Mouse (Mus musculus): ENCODE data around the gene Picalm. TPM values are rescaled to one million over a fixed set of nuclear protein-coding genes. Genes with fewer than 3 reads are reported as not detected.

Gene Picalm
- 120 and 127 TPM in 2 replicates for total RNA-seq (2014; rRNA removed)
- polyA plus RNA-seq (2012; rRNA removed) = 24.6 and 29.7 TPM in 2 replicates

GRCm38 (mm10) chr7:90129732-90130392 lies at the start of gene Picalm:
Picalm (plus strand) TSS chr7:90130213.
- peak within 1 kb of the TSS; percentile 94 for H3K4me3 ChIP-seq (ENCODE audit: insufficient read depth, low read depth, low read length)
- peaks cover 15% of the 10 kb centered on the region; the same call in 1 of the 2 replicates for H3K4me1 ChIP-seq (ENCODE audit: control insufficient read depth, insufficient read depth, low read length)
- H3K27ac ChIP-seq (replicated peaks; ENCODE audit: insufficient read depth, low read depth, low read length) = peak within 1 kb of the TSS; percentile 99
- H3K36me3 ChIP-seq (ENCODE audit: control insufficient read depth, insufficient read depth, low read length) = no peaks in the 10 kb centered on the region
- peak within 1 kb of the TSS; percentile 93 for H3K9ac ChIP-seq (ENCODE audit: low read depth, low read length)
- peak; percentile 78 for DNase-seq (ENCODE audit: extremely low read depth, low read depth, low spot score)
- TF ChIP-seq POLR2A (IDR thresholded peaks at IDR 0.05; ENCODE audit: extremely low read depth, insufficient read depth, low read length) (peak; percentile 81), CTCF (IDR thresholded peaks at IDR 0.05; ENCODE audit: low read depth, low read length) (no peak)
- peaks cover 16% of the 10 kb centered on the region; the same call in 1 of the 2 replicates for H3K79me2 ChIP-seq (ENCODE audit: control insufficient read depth, insufficient read depth, low read length)
- WGBS = under 1% methylated on average over 41 of the region's 72 CpGs
- no peaks in the 10 kb centered on the region for H3K27me3 ChIP-seq (ENCODE audit: control insufficient read depth, insufficient read depth, low read length)

DNA sequence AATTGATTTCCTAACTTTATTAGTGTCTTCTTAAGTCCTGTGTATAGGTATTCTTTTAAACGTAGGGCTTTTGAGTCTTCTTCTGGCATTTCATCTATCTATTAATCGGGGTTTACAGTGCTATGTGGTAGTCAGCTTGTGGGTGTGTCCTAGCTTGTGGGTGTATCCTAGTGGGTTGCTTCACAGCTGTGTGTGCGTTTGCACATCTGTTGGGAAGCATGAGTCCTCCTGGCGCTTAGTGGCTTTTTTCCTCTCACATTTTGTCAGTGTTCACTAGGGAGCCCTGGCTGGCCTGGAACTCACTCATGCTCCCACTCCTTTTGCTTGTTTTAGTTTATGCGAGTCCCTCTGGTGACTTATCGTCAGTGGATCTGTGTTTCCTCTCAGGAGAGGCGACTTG lies 46.2 kb upstream of the Picalm start:
- no peaks in the 10 kb centered on the region for H3K4me1 ChIP-seq (ENCODE audit: control insufficient read depth, insufficient read depth, low read length)
- no peaks in the 10 kb centered on the region for H3K27me3 ChIP-seq (ENCODE audit: control insufficient read depth, insufficient read depth, low read length)
- H3K27ac ChIP-seq (replicated peaks; ENCODE audit: insufficient read depth, low read depth, low read length) = no peak overlapping the region
- DNase-seq (ENCODE audit: extremely low read depth, low read depth, low spot score) = no peak
- H3K79me2 ChIP-seq (ENCODE audit: control insufficient read depth, insufficient read depth, low read length) = no peaks in the 10 kb centered on the region
- TF ChIP-seq POLR2A (IDR thresholded peaks at IDR 0.05; ENCODE audit: extremely low read depth, insufficient read depth, low read length) = no peak
- no peaks in the 10 kb centered on the region for H3K36me3 ChIP-seq (ENCODE audit: control insufficient read depth, insufficient read depth, low read length)
- 84% methylated on average over 7 of the region's 7 CpGs for WGBS
- H3K4me3 ChIP-seq (ENCODE audit: insufficient read depth, low read depth, low read length) = no peak overlapping the region
- no peak overlapping the region for H3K9ac ChIP-seq (ENCODE audit: low read depth, low read length)

GRCm38 (mm10) chr7:90084531-90084930 lies 45.5 kb upstream of the Picalm start:
- H3K4me1 ChIP-seq (ENCODE audit: control insufficient read depth, insufficient read depth, low read length) = no peaks in the 10 kb centered on the region
- TF ChIP-seq CTCF (IDR thresholded peaks at IDR 0.05; ENCODE audit: low read depth, low read length) = no peak
- TF ChIP-seq POLR2A (IDR thresholded peaks at IDR 0.05; ENCODE audit: extremely low read depth, insufficient read depth, low read length) = no peak
- no peaks in the 10 kb centered on the region for H3K36me3 ChIP-seq (ENCODE audit: control insufficient read depth, insufficient read depth, low read length)
- DNase-seq (ENCODE audit: extremely low read depth, low read depth, low spot score) = no peak
- H3K9ac ChIP-seq (ENCODE audit: low read depth, low read length) = no peak overlapping the region
- H3K4me3 ChIP-seq (ENCODE audit: insufficient read depth, low read depth, low read length) = no peak overlapping the region
- H3K27me3 ChIP-seq (ENCODE audit: control insufficient read depth, insufficient read depth, low read length) = no peaks in the 10 kb centered on the region
- no peak overlapping the region for H3K27ac ChIP-seq (replicated peaks; ENCODE audit: insufficient read depth, low read depth, low read length)
- H3K79me2 ChIP-seq (ENCODE audit: control insufficient read depth, insufficient read depth, low read length) = no peaks in the 10 kb centered on the region

GRCm38 (mm10) chr7:90085713-90086112 lies 44.3 kb upstream of the Picalm start:
- WGBS = 67% methylated on average over 1 of the region's 1 CpGs
- H3K4me3 ChIP-seq (ENCODE audit: insufficient read depth, low read depth, low read length) = no peak overlapping the region
- H3K79me2 ChIP-seq (ENCODE audit: control insufficient read depth, insufficient read depth, low read length) = no peaks in the 10 kb centered on the region
- H3K27ac ChIP-seq (replicated peaks; ENCODE audit: insufficient read depth, low read depth, low read length) = no peak overlapping the region
- no peak for TF ChIP-seq POLR2A (IDR thresholded peaks at IDR 0.05; ENCODE audit: extremely low read depth, insufficient read depth, low read length)
- TF ChIP-seq CTCF (IDR thresholded peaks at IDR 0.05; ENCODE audit: low read depth, low read length) = no peak
- H3K9ac ChIP-seq (ENCODE audit: low read depth, low read length) = no peak overlapping the region
- no peak for DNase-seq (ENCODE audit: extremely low read depth, low read depth, low spot score)
- no peaks in the 10 kb centered on the region for H3K27me3 ChIP-seq (ENCODE audit: control insufficient read depth, insufficient read depth, low read length)
- no peaks in the 10 kb centered on the region for H3K4me1 ChIP-seq (ENCODE audit: control insufficient read depth, insufficient read depth, low read length)
- H3K36me3 ChIP-seq (ENCODE audit: control insufficient read depth, insufficient read depth, low read length) = no peaks in the 10 kb centered on the region

DNA sequence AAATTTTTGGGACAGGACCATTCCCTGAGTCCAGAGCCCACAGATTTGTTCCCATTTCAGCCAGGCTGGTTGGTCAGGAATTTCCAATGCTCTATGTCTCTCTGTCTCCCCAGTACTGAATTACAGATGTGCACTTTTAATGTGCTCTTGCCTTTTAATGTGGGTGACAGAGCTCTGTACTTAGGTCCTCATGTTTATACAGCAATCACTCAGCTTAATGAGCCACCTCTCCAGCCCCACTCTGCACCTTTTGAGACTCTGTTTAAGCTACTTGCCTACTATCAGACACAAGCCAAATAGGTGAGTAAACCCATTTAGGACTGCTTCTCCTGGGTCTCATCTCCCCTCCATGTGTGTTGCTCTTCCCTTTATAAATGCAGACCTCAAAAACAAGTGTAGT lies 43.2 kb upstream of the Picalm start:
- Histone ChIP-seq H3K4me1 (ENCODE audit: control insufficient read depth, insufficient read depth, low read length) (no peaks in the 10 kb centered on the region), H3K36me3 (ENCODE audit: control insufficient read depth, insufficient read depth, low read length) (no peaks in the 10 kb centered on the region), H3K79me2 (ENCODE audit: control insufficient read depth, insufficient read depth, low read length) (no peaks in the 10 kb centered on the region), H3K9ac (ENCODE audit: low read depth, low read length) (no peak overlapping the region), H3K27ac (replicated peaks; ENCODE audit: insufficient read depth, low read depth, low read length) (no peak overlapping the region), H3K4me3 (ENCODE audit: insufficient read depth, low read depth, low read length) (no peak overlapping the region), H3K27me3 (ENCODE audit: control insufficient read depth, insufficient read depth, low read length) (no peaks in the 10 kb centered on the region)
- TF ChIP-seq CTCF (IDR thresholded peaks at IDR 0.05; ENCODE audit: low read depth, low read length) (no peak), POLR2A (IDR thresholded peaks at IDR 0.05; ENCODE audit: extremely low read depth, insufficient read depth, low read length) (no peak)
- no peak for DNase-seq (ENCODE audit: extremely low read depth, low read depth, low spot score)

GRCm38 (mm10) chr7:90090996-90091395 lies 39.0 kb upstream of the Picalm start:
- WGBS = 91% methylated on average over 4 of the region's 4 CpGs
- Histone ChIP-seq H3K4me3 (ENCODE audit: insufficient read depth, low read depth, low read length) (no peak overlapping the region), H3K27me3 (ENCODE audit: control insufficient read depth, insufficient read depth, low read length) (no peaks in the 10 kb centered on the region), H3K36me3 (ENCODE audit: control insufficient read depth, insufficient read depth, low read length) (no peaks in the 10 kb centered on the region), H3K27ac (replicated peaks; ENCODE audit: insufficient read depth, low read depth, low read length) (no peak overlapping the region), H3K79me2 (ENCODE audit: control insufficient read depth, insufficient read depth, low read length) (no peaks in the 10 kb centered on the region), H3K9ac (ENCODE audit: low read depth, low read length) (no peak overlapping the region), H3K4me1 (ENCODE audit: control insufficient read depth, insufficient read depth, low read length) (no peaks in the 10 kb centered on the region)
- TF ChIP-seq CTCF (IDR thresholded peaks at IDR 0.05; ENCODE audit: low read depth, low read length) (no peak), POLR2A (IDR thresholded peaks at IDR 0.05; ENCODE audit: extremely low read depth, insufficient read depth, low read length) (no peak)
- no peak for DNase-seq (ENCODE audit: extremely low read depth, low read depth, low spot score)

Measured in liver, adult 2 months (tissue).